Mouse (Mus musculus) neutrophil, adult 59 days (primary cell): ENCODE measurements around the gene Avl9. TPM values are rescaled to one million over a fixed set of nuclear protein-coding genes. Genes with fewer than 3 reads are reported as not detected.

ENCODE experiments used
- total RNA-seq, 2 experiments: library from RNA; stranded (reverse); gene quantifications; 1 replicate in 1 of 2; 2 replicates in 1 of 2; pipeline ENCODE4 v1.2.4; 2023

The Avl9 gene
- total RNA-seq, result 10 to 100 TPM; 44.3 to 51.7 TPM

GRCm38 (mm10) chr6:56714574-56715269 lies at the start of gene Avl9:
Avl9 (plus strand) TSS chr6:56714899.

GRCm38 (mm10) chr6:56703931-56704900 lies 10.5 kb upstream of the Avl9 start, which contains the start of gene Lsm5:
Lsm5 (minus strand) TSS chr6:56704710.

GRCm38 (mm10) chr6:56797311-56798151 lies 82.8 kb downstream of the Avl9 start, which contains the start of gene Kbtbd2:
Kbtbd2 (minus strand) TSS chr6:56797813.

Other genes with a start within 250 kb of the Avl9 start
- under 1 TPM in 1 of 2 experiments, not detected in 1; 0.07 TPM for gene Pde1c, start 145.8 kb upstream of the Avl9 start, total RNA-seq
- 10 to 100 TPM; 22.0 to 27.9 TPM for gene Lsm5, start 10.2 kb upstream of the Avl9 start, total RNA-seq
- 10 to 100 TPM; 30.0 to 37.5 TPM for gene Kbtbd2, start 82.9 kb downstream of the Avl9 start, total RNA-seq
- 1 to 10 TPM in 1 of 2 experiments, under 1 TPM in 1; 0.78 to 1.4 TPM for gene Fkbp9, start 117.2 kb downstream of the Avl9 start, total RNA-seq
- 10 to 100 TPM; 33.8 to 39.9 TPM for gene Nt5c3, start 209.0 kb downstream of the Avl9 start, total RNA-seq
- gene Vmn1r4, start 209.1 kb downstream of the Avl9 start, total RNA-seq, result under 1 TPM in 1 of 2 experiments, not detected in 1; 0.24 TPM